8 mouse cellular contexts compared by ENCODE assay signal in genomic region chr17:37047332-37047976, GRCm38 (mm10). TPM values are rescaled to one million over a fixed set of nuclear protein-coding genes. Genes with fewer than 3 reads are reported as not detected.
DNase-seq lines count a peak whose midpoint lies in the region; ATAC-seq lines count a peak whose summit lies in the region.

No protein-coding gene starts in this region.

- peaks cover 45% of the 10 kb centered on the region for H3K4me1 ChIP-seq in limb, embryonic 13.5 days

- peak overlapping the region; percentile 94; the same call in 1 of the 2 replicates for H3K9ac ChIP-seq in limb, embryonic 13.5 days

- peak overlapping the region; percentile 84 for H3K4me3 ChIP-seq in limb, embryonic 13.5 days

- no peak overlapping the region for H3K27ac ChIP-seq in limb, embryonic 13.5 days

- H3K27me3 ChIP-seq in limb, embryonic 13.5 days, result peaks cover 10% of the 10 kb centered on the region

- no peak for ATAC-seq in limb, embryonic 13.5 days (ENCODE audit: low FRiP score, low read depth)

- 18% methylated on average over 19 of the region's 19 CpGs for WGBS in limb, embryonic 13.5 days

- no peaks in the 10 kb centered on the region for H3K9me3 ChIP-seq in limb, embryonic 13.5 days

- 0 out of 2 replicates have a peak, but pooled peaks cover 4% of the 10 kb centered on the region for H3K36me3 ChIP-seq in limb, embryonic 13.5 days

- H3K4me2 ChIP-seq in limb, embryonic 13.5 days (replicated peaks), result peak overlapping the region; percentile 90

- peak; percentile 19 to 31 for DNase-seq in adrenal gland, adult (ENCODE audit: inconsistent age in 2 of 2, low spot score in 1 of 2)
- no peak for DNase-seq in adrenal gland, postnatal 36 days
- peak; percentile 8 to 28 for DNase-seq in thymus, adult 18-20 months
- DNase-seq in thymus, postnatal 25 days, result no peak
- DNase-seq in thymus, postnatal 4 days, result peak; percentile 19
- no peak for DNase-seq in layer of hippocampus, adult 8-10 months (ENCODE audit: low spot score in 2 of 2)
- no peak for DNase-seq in gastrocnemius, postnatal 4 days (ENCODE audit: low spot score in 2 of 2)

RNA-seq across cellular contexts. Expression of gene Gabbr1, which starts 1.7 kb away (rescaled TPM):
- total RNA-seq in adrenal gland, postnatal 36 days (2021), result 10 to 100 TPM; 23.7 to 26.4 TPM
- polyA plus RNA-seq in limb, embryonic 13.5 days (2015; fragmentation: Nextera tagmentation; extraction: Ambion mirVana), result 13.3 and 15.2 TPM in 2 replicates
- total RNA-seq in layer of hippocampus, adult 8-10 months (2022), result 100 to 1,000 TPM; 595 to 693 (median 673) TPM
- 10 to 100 TPM; 24.2 to 25.4 TPM for total RNA-seq in gastrocnemius, postnatal 4 days (2021)

RNA-seq across cellular contexts. Expression of gene Mog, which starts 24.3 kb away (rescaled TPM):
- not detected for total RNA-seq in adrenal gland, postnatal 36 days (2021)
- polyA plus RNA-seq in limb, embryonic 13.5 days (2015; fragmentation: Nextera tagmentation; extraction: Ambion mirVana), result 0.18 and 0.22 TPM in 2 replicates
- 10 to 100 TPM; 35.6 to 57.5 (median 47.8) TPM for total RNA-seq in layer of hippocampus, adult 8-10 months (2022)
- not detected for total RNA-seq in gastrocnemius, postnatal 4 days (2021)

RNA-seq across cellular contexts. Expression of gene Olfr90, which starts 40.8 kb away (rescaled TPM):
- not detected for total RNA-seq in adrenal gland, postnatal 36 days (2021)
- 0.09 TPM in 1 of 2 replicates, not detected in the other for polyA plus RNA-seq in limb, embryonic 13.5 days (2015; fragmentation: Nextera tagmentation; extraction: Ambion mirVana)
- not detected for total RNA-seq in layer of hippocampus, adult 8-10 months (2022)
- total RNA-seq in gastrocnemius, postnatal 4 days (2021), result not detected

RNA-seq across cellular contexts. Expression of gene Zfp57, which starts 46.5 kb away (rescaled TPM):
- total RNA-seq in adrenal gland, postnatal 36 days (2021), result 1 to 10 TPM; 1.5 to 3.3 TPM
- polyA plus RNA-seq in limb, embryonic 13.5 days (2015; fragmentation: Nextera tagmentation; extraction: Ambion mirVana), result 136 and 138 TPM in 2 replicates
- total RNA-seq in layer of hippocampus, adult 8-10 months (2022), result 10 to 100 TPM in 2 of 4 experiments, 1 to 10 TPM in 2; 8.9 to 10.8 (median 9.8) TPM
- total RNA-seq in gastrocnemius, postnatal 4 days (2021), result 10 to 100 TPM in 1 of 2 experiments, 1 to 10 TPM in 1; 8.7 to 10.1 TPM

RNA-seq across cellular contexts. Expression of gene Olfr91, which starts 50.6 kb away (rescaled TPM):
- total RNA-seq in adrenal gland, postnatal 36 days (2021), result not detected
- not detected in 2 replicates for polyA plus RNA-seq in limb, embryonic 13.5 days (2015; fragmentation: Nextera tagmentation; extraction: Ambion mirVana)
- not detected for total RNA-seq in layer of hippocampus, adult 8-10 months (2022)
- not detected for total RNA-seq in gastrocnemius, postnatal 4 days (2021)

Comparison
In these comparisons a context has a peak if more than half of its experiments do, and no peak if none do; other contexts are left out.
1. DNase-seq: peak in adrenal gland, adult (2 of 2), thymus, adult 18-20 months (2 of 2) and thymus, postnatal 4 days (single experiment); none in adrenal gland, postnatal 36 days (0 of 2), thymus, postnatal 25 days (single experiment), layer of hippocampus, adult 8-10 months (0 of 2) and gastrocnemius, postnatal 4 days (0 of 2).
2. RNA of gene Gabbr1, which starts 1.7 kb away (total RNA-seq): 595 to 693 TPM in layer of hippocampus, adult 8-10 months; 23.7 to 26.4 TPM in adrenal gland, postnatal 36 days and 24.2 to 25.4 TPM in gastrocnemius, postnatal 4 days; every median in the first group is over 10 times any median in the second.
3. RNA of gene Mog, which starts 24.3 kb away (total RNA-seq): 35.6 to 57.5 TPM in layer of hippocampus, adult 8-10 months; not detected in adrenal gland, postnatal 36 days and not detected in gastrocnemius, postnatal 4 days; every median in the first group is over 10 times any median in the second.